Mouse (Mus musculus) small intestine, adult 2 months (tissue): ENCODE data around the gene Rita1.

Experiments used
- CTCF ChIP-seq: fragments of 200-500 bp; IDR thresholded peaks from 2 replicates; pipeline ENCODE4 v1.5.1; 2012; ENCODE audit warnings: low read depth, mild to moderate bottlenecking, control low read depth, inconsistent platforms, low read length, moderate library complexity, mixed read lengths; ENCODE audit not compliant: insufficient replicate concordance, insufficient read length; ENCODE audit errors: extremely low read depth
- POLR2A ChIP-seq: fragments of 200-500 bp; IDR thresholded peaks from 2 replicates; pipeline ENCODE4 v1.6.1; 2012; ENCODE audit warnings: low read depth, mild to moderate bottlenecking, control low read depth, inconsistent platforms, low read length, moderate library complexity

DNA sequence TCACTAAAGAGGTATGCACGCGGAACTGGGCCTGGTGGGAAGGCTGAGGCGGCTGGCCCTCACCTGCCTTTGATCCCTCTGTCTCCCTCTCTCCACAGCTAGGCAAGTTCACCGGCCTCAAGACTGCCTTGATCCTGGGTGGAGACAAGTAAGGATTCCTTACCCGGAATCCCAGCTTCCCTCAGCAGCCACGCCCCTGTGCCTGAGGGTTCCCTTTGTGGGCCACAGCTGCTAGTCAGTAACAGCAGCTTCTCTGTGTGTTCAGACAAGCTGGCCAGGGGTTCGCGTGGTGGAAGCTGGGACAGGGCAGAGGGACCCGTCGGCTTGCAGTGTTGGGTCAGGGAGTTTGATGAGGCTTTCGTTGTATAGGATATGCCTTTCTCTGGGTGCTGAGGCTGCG lies 6.4 kb upstream of the Rita1 start:
- TF ChIP-seq CTCF (no peak), POLR2A (no peak)
